Mouse (Mus musculus) lung, adult 2 months (tissue): ENCODE results near the gene Soga3. TPM values are rescaled to one million over a fixed set of nuclear protein-coding genes. Genes with fewer than 3 reads are reported as not detected.

Source experiments
- DNase-seq: peaks from one replicate; pipeline ENCODE4 v3.0.0; 2022
- H3K4me1 ChIP-seq: fragments of 200-500 bp; 2 replicates; pipeline ENCODE4 v1.6.1; 2011; ENCODE audit warnings: low read length; ENCODE audit not compliant: control insufficient read depth, insufficient read depth
- H3K4me3 ChIP-seq: fragments of 200-500 bp; replicated peaks from 2 replicates; pipeline ENCODE3; 2011; ENCODE audit warnings: low read depth, mild to moderate bottlenecking, control low read depth, low read length; ENCODE audit errors: extremely low read depth
- CTCF ChIP-seq: fragments of 200-500 bp; IDR thresholded peaks from 2 replicates; pipeline ENCODE4 v1.5.1; 2011; ENCODE audit warnings: mild to moderate bottlenecking, low read length, control low read depth; ENCODE audit not compliant: insufficient read depth
- POLR2A ChIP-seq: fragments of 200-500 bp; IDR thresholded peaks from 2 replicates; pipeline ENCODE4 v1.6.1; 2011; ENCODE audit warnings: low read depth, mild to moderate bottlenecking, control low read depth, low read length, borderline replicate concordance; ENCODE audit errors: extremely low read depth
- WGBS: fragments of 180-500 bp; shearing (Covaris S2); methylation state at CpG from one replicate; pipeline ENCODE4 v1.1.7; 2018; 5-methylcytosine and 5-hydroxymethylcytosine counted together
- polyA plus RNA-seq: library from polyadenylated mRNA; depleted of rRNA; stranded (reverse); fragments of >200 nt; gene quantifications from 2 replicates; pipeline ENCODE4 v1.2.3, GENCODE M21; 2012; rRNA removed

The Soga3 gene
- 0.04 TPM in 1 of 2 replicates, not detected in the other for polyA plus RNA-seq

DNA sequence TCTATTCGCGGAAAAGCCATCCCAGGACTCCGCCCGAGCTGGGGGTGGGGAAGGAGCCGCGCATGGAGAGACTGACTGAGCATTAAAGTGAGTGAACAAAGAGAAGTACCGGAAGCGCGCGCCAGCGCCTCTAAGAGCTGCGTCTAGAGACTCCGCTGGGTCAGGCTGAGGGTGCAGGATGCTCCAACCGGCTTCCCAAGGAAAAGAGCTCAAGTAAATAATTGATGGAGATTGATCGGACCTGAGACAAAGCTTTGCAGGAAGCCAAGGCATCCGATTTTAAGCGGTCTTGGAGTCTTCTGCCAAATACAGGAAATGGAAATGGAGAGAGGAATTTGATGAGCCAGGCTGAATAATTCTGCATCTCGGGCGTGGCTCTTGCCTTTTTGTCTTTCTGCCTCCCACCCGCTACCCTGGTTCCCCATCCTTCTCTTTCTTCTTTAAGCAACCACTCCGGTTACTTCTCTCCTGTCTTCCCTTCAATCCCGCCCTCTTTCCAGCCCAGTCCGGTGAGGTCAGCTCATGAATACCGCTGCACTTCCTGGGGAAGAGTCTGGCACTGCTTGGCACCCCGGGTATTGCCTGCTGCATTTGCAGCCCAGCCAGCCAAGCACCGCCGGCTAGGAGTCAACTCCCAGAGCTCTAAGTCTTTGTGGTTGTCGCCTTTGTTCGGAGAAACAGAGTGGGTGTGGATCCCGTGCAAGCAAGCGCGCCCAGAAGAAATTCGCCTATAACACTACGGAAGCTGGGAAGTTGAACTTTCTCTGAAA lies at the start of gene Soga3:
Gene Soga3 (plus strand): TSS at position 274 of the 770 bp plus-strand sequence.
- 2% methylated on average over 34 of the region's 34 CpGs for WGBS
- Histone ChIP-seq H3K4me1 (no peaks in the 10 kb centered on the region), H3K4me3 (no peak within 1 kb of the TSS)
- no peak for TF ChIP-seq POLR2A
- TF ChIP-seq CTCF: no peak
- DNase-seq: no peak

DNA sequence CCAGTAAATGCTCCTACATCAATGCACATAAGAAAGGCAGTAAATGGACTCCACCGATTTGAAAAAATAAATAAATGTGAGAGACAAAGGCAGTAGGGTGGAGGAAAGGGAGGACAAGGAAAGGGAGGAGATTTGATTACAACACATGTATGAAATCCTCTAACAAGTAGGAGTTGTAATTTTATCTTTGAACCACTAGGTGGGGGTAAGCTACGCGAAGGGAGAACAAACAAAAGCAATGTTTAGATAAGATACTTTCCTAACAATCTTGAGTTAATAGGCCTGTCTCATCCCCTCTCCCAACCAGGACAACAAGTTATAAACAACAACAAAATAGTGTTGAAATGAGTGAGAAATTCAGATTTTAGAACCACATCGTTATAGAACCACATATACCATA lies 36.7 kb upstream of the Soga3 start:
- WGBS: 13% methylated on average over 4 of the region's 4 CpGs
- no peak for DNase-seq
- TF ChIP-seq CTCF (no peak), POLR2A (no peak)
- no peak overlapping the region for H3K4me3 ChIP-seq
- no peaks in the 10 kb centered on the region for H3K4me1 ChIP-seq

DNA sequence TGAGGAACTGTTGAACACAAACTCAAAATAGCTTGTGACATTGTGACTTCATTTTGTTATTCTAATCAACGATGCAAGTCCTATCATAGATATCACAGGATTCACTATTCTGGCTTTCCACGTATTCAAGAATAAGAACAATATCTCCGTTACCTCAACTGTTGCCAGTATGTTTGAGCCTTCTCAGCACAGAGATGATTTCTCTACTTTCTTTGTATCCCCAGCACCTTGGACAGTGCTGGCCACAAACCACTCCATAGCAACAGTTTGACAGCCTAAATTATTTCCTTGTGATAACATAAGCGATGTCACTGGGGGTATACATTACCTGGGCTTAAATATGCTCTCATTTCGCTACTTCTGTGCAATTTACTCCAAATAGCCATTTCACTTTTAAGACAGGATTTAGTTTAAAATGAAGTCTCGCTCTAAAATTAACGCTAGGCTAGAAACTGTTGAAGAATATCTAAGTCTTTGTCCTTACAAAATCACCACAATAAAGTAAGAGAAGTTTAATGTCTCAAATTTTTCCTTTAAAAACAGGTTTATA lies 1.0 kb upstream of the Soga3 start:
- WGBS: 32% methylated on average over 7 of the region's 7 CpGs
- DNase-seq: no peak
- no peak for TF ChIP-seq CTCF
- no peak for TF ChIP-seq POLR2A
- no peaks in the 10 kb centered on the region for H3K4me1 ChIP-seq
- no peak overlapping the region for H3K4me3 ChIP-seq

DNA sequence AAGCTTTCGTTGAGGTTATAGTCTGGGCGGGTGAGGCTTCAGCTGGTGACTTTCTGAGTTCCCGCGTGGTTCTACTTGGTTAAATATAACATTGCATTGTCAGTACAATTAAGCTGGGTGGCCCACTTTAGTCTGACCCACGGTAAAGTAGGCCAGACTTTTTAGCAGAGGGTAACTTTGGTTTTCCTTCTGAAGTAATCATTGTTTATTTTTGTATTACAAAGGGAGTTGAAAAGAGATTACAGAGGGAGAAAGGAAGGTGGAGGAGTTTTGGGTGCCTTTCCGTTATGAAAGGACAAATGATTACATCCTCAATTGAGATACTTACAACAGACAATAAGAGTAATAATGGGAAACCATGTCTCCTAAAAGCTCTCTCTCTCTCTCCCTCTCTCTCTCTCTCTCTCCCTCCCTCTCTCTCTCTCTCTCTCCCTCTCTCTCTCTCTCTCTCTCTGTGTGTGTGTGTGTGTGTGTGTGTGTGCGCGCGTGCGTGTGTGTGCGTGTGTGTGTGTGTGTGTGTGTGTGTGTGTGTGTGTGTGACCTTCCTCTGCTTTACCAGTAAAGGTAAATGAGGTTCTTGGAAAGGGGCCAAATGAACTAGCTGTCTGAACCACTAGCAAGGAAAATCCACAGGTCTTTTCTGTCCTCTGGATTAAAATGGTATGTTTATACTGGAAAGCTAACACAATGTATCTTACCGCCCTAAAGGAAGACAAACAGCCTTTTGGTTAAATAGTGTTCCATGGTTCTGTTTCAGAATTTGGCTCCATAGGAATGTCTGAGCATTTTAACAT lies 1.2 kb downstream of the Soga3 start:
- WGBS: 35% methylated on average over 12 of the region's 12 CpGs
- H3K4me3 ChIP-seq: no peak overlapping the region
- no peaks in the 10 kb centered on the region for H3K4me1 ChIP-seq
- no peak for DNase-seq
- TF ChIP-seq POLR2A (no peak), CTCF (no peak)

DNA sequence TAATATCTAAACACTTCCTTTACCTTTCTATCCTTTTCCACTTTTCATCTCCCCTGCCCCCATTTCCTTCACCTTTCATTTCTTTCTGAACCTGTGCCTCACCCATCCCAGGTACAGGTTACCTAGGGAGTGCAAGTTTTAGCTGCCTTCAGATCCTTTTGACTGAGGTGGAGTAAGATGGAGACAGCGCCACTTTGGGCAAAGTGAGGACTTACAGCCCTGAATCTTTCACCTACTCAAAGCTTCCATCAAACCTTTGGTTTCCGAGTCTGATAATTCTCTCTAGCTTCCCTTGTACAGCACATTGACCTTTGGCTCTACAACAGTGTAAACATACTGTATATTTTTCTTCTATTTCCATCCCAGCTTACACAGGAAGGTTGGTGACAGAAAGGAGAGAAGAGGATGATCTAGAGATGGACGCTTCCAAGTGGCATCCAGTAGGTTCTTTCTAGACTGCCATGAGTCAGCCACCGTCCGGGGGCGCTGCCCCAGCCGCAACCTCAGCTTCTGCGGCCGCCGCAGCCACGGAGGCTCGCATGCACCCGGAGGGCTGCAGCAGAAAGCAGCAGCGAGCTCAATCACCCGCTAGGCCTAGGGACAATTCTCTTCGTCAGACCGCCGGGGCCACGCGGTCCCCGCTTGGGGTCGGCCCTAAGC lies 2.7 kb downstream of the Soga3 start:
- H3K4me1 ChIP-seq: no peaks in the 10 kb centered on the region
- WGBS: 2% methylated on average over 22 of the region's 22 CpGs
- H3K4me3 ChIP-seq: no peak overlapping the region
- DNase-seq: no peak
- TF ChIP-seq POLR2A (no peak), CTCF (no peak)

DNA sequence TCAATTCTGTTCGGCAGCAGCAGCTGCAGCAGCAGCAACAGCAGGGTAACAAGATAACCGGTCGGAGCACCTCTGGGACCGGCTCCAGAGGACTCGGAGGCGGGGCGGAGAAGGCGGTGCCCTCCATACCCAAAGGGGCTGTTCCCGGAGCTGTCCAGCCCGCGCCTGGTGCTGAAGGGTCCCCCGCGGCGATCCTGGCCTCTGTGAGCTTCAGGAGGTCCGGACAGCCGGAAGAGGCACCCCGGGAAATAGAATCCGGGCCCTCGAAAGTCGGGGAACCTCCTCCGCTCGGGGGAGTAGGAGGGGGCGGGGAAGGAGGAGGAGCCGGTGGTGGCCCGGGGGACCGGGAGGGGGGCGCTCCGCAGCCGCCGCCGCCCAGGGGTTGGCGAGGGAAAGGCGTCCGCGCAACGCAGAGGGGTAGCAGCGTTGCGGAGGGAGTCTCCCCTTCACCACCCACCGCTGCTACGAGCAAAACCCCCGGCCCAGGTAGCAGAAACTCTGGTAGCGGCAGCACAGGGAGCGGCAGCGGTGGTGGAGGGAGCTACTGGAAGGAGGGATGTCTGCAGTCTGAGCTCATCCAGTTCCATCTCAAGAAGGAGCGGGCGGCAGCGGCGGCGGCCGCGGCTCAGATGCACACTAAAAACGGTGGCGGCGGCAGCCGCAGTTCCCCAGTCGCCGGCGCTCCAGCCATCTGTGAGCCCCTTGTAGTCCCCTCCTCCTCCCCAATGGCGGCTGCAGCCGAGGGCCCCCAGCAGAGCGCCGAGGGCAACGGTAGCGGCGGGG lies 3.4 kb downstream of the Soga3 start:
- Histone ChIP-seq H3K4me3 (no peak overlapping the region), H3K4me1 (no peaks in the 10 kb centered on the region)
- 2% methylated on average over 62 of the region's 65 CpGs for WGBS
- peak; percentile 54 for DNase-seq
- TF ChIP-seq CTCF (no peak), POLR2A (no peak)

DNA sequence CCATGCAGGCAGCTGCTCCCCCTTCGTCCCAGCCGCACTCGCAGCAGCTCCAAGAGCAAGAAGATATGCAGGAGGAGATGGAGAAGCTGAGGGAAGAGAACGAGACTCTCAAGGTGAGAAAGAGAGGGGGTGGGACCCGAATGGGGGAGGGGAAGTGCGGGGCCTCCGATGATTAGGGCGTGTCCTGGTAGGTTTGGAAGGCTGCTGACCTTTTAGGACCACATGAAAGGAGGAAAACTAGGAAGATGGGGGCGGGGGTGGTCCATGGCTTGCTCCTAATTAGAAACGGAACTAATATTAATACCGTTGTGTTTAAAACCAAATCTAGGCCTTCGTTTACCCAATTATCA lies 4.0 kb downstream of the Soga3 start:
- no peak for DNase-seq
- WGBS: 5% methylated on average over 12 of the region's 12 CpGs
- no peaks in the 10 kb centered on the region for H3K4me1 ChIP-seq
- no peak overlapping the region for H3K4me3 ChIP-seq
- TF ChIP-seq POLR2A (no peak), CTCF (no peak)

DNA sequence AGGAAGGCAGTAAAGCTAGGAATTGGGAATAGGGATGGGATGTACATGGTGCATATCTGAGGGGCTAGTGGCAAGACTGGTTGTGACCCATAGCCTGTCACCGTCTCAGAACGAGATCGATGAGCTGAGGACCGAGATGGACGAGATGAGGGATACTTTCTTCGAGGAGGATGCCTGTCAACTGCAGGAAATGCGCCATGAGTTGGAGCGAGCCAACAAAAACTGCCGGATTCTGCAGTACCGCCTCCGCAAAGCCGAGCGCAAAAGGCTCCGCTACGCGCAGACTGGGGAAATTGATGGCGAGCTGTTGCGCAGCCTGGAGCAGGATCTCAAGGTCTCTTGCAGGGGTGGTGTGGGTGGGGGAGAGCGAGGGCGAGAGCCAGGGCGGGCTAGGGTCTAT lies 4.4 kb downstream of the Soga3 start:
- TF ChIP-seq CTCF (no peak), POLR2A (no peak)
- WGBS: 4% methylated on average over 21 of the region's 21 CpGs

DNA sequence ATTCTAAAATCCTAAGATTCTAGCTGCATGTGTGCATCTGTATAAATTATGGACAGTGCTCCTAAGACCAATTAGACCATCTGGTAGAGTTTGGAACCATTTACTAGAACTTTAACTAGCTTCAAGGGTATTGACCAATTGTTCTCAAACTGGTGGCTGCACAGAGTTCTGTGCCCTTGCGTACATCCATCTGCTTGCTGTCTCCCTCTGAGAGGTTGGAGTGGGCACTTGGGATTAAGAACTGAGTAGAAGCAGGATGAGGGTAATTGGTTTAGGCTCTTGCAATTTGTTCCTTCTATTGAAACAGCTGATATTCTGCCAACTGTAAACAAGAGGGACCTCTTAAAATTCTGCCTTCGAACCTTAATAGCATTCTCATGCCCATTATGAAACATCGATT lies 11.7 kb downstream of the Soga3 start:
- no peak for DNase-seq
- Histone ChIP-seq H3K4me3 (no peak overlapping the region), H3K4me1 (no peaks in the 10 kb centered on the region)
- WGBS: 84% methylated on average over 3 of the region's 3 CpGs
- TF ChIP-seq POLR2A (no peak), CTCF (no peak)

More for the DNA sequence above, 4.4 kb downstream of the Soga3 start:
- DNase-seq: no peak
- no peak overlapping the region for H3K4me3 ChIP-seq
- no peaks in the 10 kb centered on the region for H3K4me1 ChIP-seq
